ENCODE assay signal across 18 mouse cellular contexts in genomic region chr19:6604702-6605101, GRCm38 (mm10).
DNase-seq lines count a peak whose midpoint lies in the region; ATAC-seq and TF ChIP-seq lines count a peak whose summit lies in the region.
"Had no signal": no experiment of that assay in that cellular context is flagged by ENCODE, and none has a peak within 500 bp of the region (broad histone marks: within the 10 kb centered on the region; RNA-seq: fewer than 3 reads in every experiment).

No protein-coding gene starts in this region.

- no peak for TF ChIP-seq POLR2A in brain, embryonic 14.5 days (IDR thresholded peaks at IDR 0.05; ENCODE audit: borderline replicate concordance, extremely low read depth, insufficient read depth, insufficient read length, poor library complexity, severe bottlenecking)

- H3K27me3 ChIP-seq in liver, embryonic 14.5 days (ENCODE audit: control insufficient read depth, insufficient read depth, low read length): no peaks in the 10 kb centered on the region
- H3K27me3 ChIP-seq in liver, embryonic 12.5 days (replicated peaks): peaks cover 31% of the 10 kb centered on the region
- H3K27me3 ChIP-seq: forebrain, embryonic 13.5 days; hindbrain, embryonic 12.5 days; midbrain, embryonic 12.5 days; neural tube, embryonic 15.5 days had no signal

- no peak overlapping the region for H3K4me2 ChIP-seq in liver, embryonic 14.5 days (ENCODE audit: low read depth)
- no peak overlapping the region for H3K4me2 ChIP-seq in liver, embryonic 12.5 days
- H3K4me2 ChIP-seq: forebrain, embryonic 13.5 days; heart, embryonic 15.5 days; hindbrain, embryonic 12.5 days; liver, embryonic 13.5 days; midbrain, embryonic 12.5 days; neural tube, embryonic 15.5 days had no signal

- whole genome bisulfite sequencing in liver, embryonic 14.5 days (ENCODE audit: insufficient replicate concordance): 39% methylated on average over 8 of the region's 8 CpGs
- 38% methylated on average over 8 of the region's 8 CpGs for WGBS in liver, embryonic 12.5 days (ENCODE audit: insufficient replicate concordance)

- no peak for TF ChIP-seq EP300 in liver, embryonic 14.5 days (IDR thresholded peaks at IDR 0.05; ENCODE audit: low read depth)

- DNase-seq in cerebellum, postnatal 25 days: peak; percentile 40 to 70
- DNase-seq in liver, embryonic 14.5 days (ENCODE audit: low read depth in 3 of 3, low spot score in 3 of 3): no peak
- DNase-seq in ES-CJ7 (ENCODE audit: low read depth, low spot score) (peak; percentile 26), MN1 (ENCODE audit: low spot score) (no peak)
- DNase-seq in brain, embryonic 14.5 days (ENCODE audit: low read depth): no peak
- DNase-seq: heart, adult 11 months; liver, embryonic 13.5 days; retina, postnatal 1 day; spleen, adult 18-20 months had no signal

- no peaks in the 10 kb centered on the region for H3K9me3 ChIP-seq in liver, embryonic 14.5 days (ENCODE audit: control insufficient read depth, low read length)
- H3K9me3 ChIP-seq in liver, embryonic 12.5 days (replicated peaks): no peaks in the 10 kb centered on the region
- H3K9me3 ChIP-seq: forebrain, embryonic 13.5 days; heart, embryonic 15.5 days; hindbrain, embryonic 12.5 days; liver, embryonic 13.5 days; midbrain, embryonic 12.5 days; neural tube, embryonic 15.5 days had no signal

- ATAC-seq in cerebellum, adult (ENCODE audit: insufficient number of reproducible peaks, low FRiP score, low TSS enrichment): no peak
- no peak for ATAC-seq in liver, embryonic 14.5 days (ENCODE audit: insufficient read depth)
- no peak for ATAC-seq in liver, embryonic 12.5 days
- ATAC-seq: forebrain, embryonic 13.5 days; Patski had no signal

- no peaks in the 10 kb centered on the region for H3K36me3 ChIP-seq in liver, embryonic 14.5 days (replicated peaks; ENCODE audit: control insufficient read depth, insufficient read depth, low read depth)
- H3K36me3 ChIP-seq in liver, embryonic 12.5 days: no peaks in the 10 kb centered on the region
- H3K36me3 ChIP-seq: heart, embryonic 15.5 days; hindbrain, embryonic 12.5 days; liver, embryonic 13.5 days; midbrain, embryonic 12.5 days; neural tube, embryonic 15.5 days had no signal

- H3K4me1 ChIP-seq in liver, embryonic 14.5 days (replicated peaks; ENCODE audit: control insufficient read depth in 2 of 2, insufficient read depth in 2 of 2, low read length in 1 of 2): 0 out of 4 replicates have a peak, but pooled peaks cover 0 to 4% of the 10 kb centered on the region in 2 experiments
- H3K4me1 ChIP-seq in liver, embryonic 12.5 days: peaks cover 10% of the 10 kb centered on the region
- H3K4me1 ChIP-seq: heart, embryonic 15.5 days had no signal

- no peak overlapping the region for H3K4me3 ChIP-seq in liver, embryonic 14.5 days (ENCODE audit: insufficient read depth in 1 of 2, low read depth in 2 of 2, low read length in 2 of 2)
- H3K4me3 ChIP-seq in liver, embryonic 12.5 days: no peak overlapping the region
- H3K4me3 ChIP-seq: forebrain, embryonic 13.5 days; heart, embryonic 15.5 days; hindbrain, embryonic 12.5 days; liver, embryonic 13.5 days; midbrain, embryonic 12.5 days; neural tube, embryonic 15.5 days had no signal

- H3K9ac ChIP-seq in liver, embryonic 14.5 days (replicated peaks): no peak overlapping the region
- H3K9ac ChIP-seq in liver, embryonic 12.5 days: no peak overlapping the region
- H3K9ac ChIP-seq: forebrain, embryonic 13.5 days; heart, embryonic 15.5 days; hindbrain, embryonic 12.5 days; liver, embryonic 13.5 days; midbrain, embryonic 12.5 days; neural tube, embryonic 15.5 days had no signal

- TF ChIP-seq CTCF in liver, embryonic 14.5 days (IDR thresholded peaks at IDR 0.05; ENCODE audit: low read depth): peak; percentile 53
- TF ChIP-seq CTCF in brain, embryonic 14.5 days (IDR thresholded peaks at IDR 0.05; ENCODE audit: borderline replicate concordance, extremely low read depth, insufficient read depth, insufficient read length): peak; percentile 28; the same call in 1 of the 2 replicates

- no peak overlapping the region for H3K27ac ChIP-seq in liver, embryonic 14.5 days
- H3K27ac ChIP-seq in liver, embryonic 12.5 days: no peak overlapping the region
- H3K27ac ChIP-seq: forebrain, embryonic 13.5 days; heart, embryonic 15.5 days; hindbrain, embryonic 12.5 days; kidney, postnatal 0 days; liver, embryonic 13.5 days; midbrain, embryonic 12.5 days; neural tube, embryonic 15.5 days had no signal

Comparison
In these comparisons a context has a peak if more than half of its experiments do, and no peak if none do; other contexts are left out.
1. DNase-seq: peak in cerebellum, postnatal 25 days (2 of 2) and ES-CJ7 (single experiment); none in liver, embryonic 14.5 days (0 of 3), brain, embryonic 14.5 days (single experiment) and MN1 (single experiment).